Mouse (Mus musculus): Measurements from ENCODE around the gene Kif12. TPM values are rescaled to one million over a fixed set of nuclear protein-coding genes. Genes with fewer than 3 reads are reported as not detected.

Gene Kif12
- polyA plus RNA-seq (2012; rRNA removed), result 0.97 and 1.1 TPM in 2 replicates

GRCm38 (mm10) chr4:63171969-63172685, at the start of gene Kif12:
Gene Kif12 (minus strand): TSS chr4:63172131.

DNA sequence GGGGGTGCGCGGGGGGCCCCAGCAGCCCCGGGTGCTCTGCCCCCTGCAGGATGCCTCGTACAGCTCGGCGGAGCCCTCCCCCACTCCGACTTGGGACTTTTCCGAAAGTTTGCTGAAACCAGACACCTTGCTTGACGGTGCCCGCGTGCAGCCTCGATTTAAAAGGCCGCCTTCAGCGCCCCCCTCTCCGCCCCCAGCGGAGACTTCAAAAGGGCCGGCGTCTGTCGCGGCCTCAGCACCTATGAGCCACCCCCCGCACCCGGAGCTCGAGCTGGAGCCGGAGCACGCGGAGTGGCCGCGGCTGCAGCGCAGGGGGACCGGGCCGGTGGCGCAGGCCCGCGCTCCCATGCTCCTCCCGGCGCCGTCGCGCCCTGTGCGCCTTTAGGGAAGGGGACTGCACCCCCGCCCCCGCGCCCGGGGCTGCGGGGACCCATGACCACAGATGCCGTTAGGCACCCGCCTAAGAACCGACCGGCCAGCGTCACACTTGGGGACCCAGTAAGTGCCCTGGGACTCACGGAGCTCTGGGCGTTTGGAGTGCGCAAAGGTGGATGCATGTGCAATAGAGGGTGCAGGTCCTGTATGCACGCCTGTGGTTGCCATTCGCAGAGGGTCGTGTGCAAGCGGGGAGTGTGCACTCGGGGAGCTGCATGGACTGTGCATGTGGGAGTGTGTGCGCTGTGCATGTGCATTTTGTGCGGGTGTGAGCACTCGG, 42.1 kb upstream of the Kif12 start, which contains the start of gene Col27a1:
Gene Col27a1 (plus strand): TSS at position 98 of the 715 bp plus-strand sequence.

GRCm38 (mm10) chr4:63154699-63155098, 17.2 kb downstream of the Kif12 start, which contains the start of gene Ambp:
Gene Ambp (minus strand): TSS chr4:63154799.

Other genes with a start within 250 kb of the Kif12 start
- 29.9 and 35.0 TPM in 2 replicates for gene Zfp618, start 206.6 kb downstream of the Kif12 start, polyA plus RNA-seq (2012; rRNA removed)
- 18.4 and 34.1 TPM in 2 replicates for gene Ambp, start 17.3 kb downstream of the Kif12 start, polyA plus RNA-seq (2012; rRNA removed)
- gene Col27a1, start 41.9 kb upstream of the Kif12 start, polyA plus RNA-seq (2012; rRNA removed), result 16.2 and 22.2 TPM in 2 replicates
- not detected in 2 replicates for gene Orm1, start 172.4 kb upstream of the Kif12 start, polyA plus RNA-seq (2012; rRNA removed)
- not detected in 2 replicates for gene Orm3, start 184.0 kb upstream of the Kif12 start, polyA plus RNA-seq (2012; rRNA removed)
- not detected in 2 replicates for gene Orm2, start 190.3 kb upstream of the Kif12 start, polyA plus RNA-seq (2012; rRNA removed)
- 8.6 and 8.8 TPM in 2 replicates for gene Akna, start 231.2 kb upstream of the Kif12 start, polyA plus RNA-seq (2012; rRNA removed)

Data from central nervous system, embryonic 11.5 days (tissue).